Comparison of ENCODE assay signal across 9 mouse cellular contexts in genomic region chr15:85677855-85678254, GRCm38 (mm10). TPM values are rescaled to one million over a fixed set of nuclear protein-coding genes. Genes with fewer than 3 reads are reported as not detected.
DNase-seq lines count a peak whose midpoint lies in the region; ATAC-seq and TF ChIP-seq lines count a peak whose summit lies in the region.
"Had no signal": no experiment of that assay in that cellular context is flagged by ENCODE, and none has a peak within 500 bp of the region (broad histone marks: within the 10 kb centered on the region; RNA-seq: fewer than 3 reads in every experiment).

No protein-coding gene starts in this region.

- H3K9ac ChIP-seq in lung, postnatal 0 days (replicated peaks; ENCODE audit: low read depth): no peak overlapping the region
- no peak overlapping the region for H3K9ac ChIP-seq in intestine, postnatal 0 days (ENCODE audit: low read depth, low read length)
- peak overlapping the region; percentile 68 for H3K9ac ChIP-seq in neural tube, embryonic 14.5 days (replicated peaks; ENCODE audit: low read depth, low read length)

- no peaks in the 10 kb centered on the region for H3K9me3 ChIP-seq in lung, postnatal 0 days (ENCODE audit: low read length)
- no peaks in the 10 kb centered on the region for H3K9me3 ChIP-seq in intestine, postnatal 0 days (ENCODE audit: control insufficient read depth)
- H3K9me3 ChIP-seq in neural tube, embryonic 14.5 days (ENCODE audit: control insufficient read depth, low read length): no peaks in the 10 kb centered on the region

- TF ChIP-seq CTCF in lung, postnatal 0 days (IDR thresholded peaks at IDR 0.05): no peak
- TF ChIP-seq CTCF in intestine, postnatal 0 days (IDR thresholded peaks at IDR 0.05; ENCODE audit: low read depth): no peak

- no peak overlapping the region for H3K4me2 ChIP-seq in lung, postnatal 0 days (replicated peaks; ENCODE audit: low read depth, low read length)
- H3K4me2 ChIP-seq in intestine, postnatal 0 days (replicated peaks; ENCODE audit: low read depth): no peak overlapping the region
- H3K4me2 ChIP-seq in neural tube, embryonic 14.5 days (ENCODE audit: low read depth, low read length): peak overlapping the region; percentile 87

- no peak for TF ChIP-seq EP300 in lung, postnatal 0 days (IDR thresholded peaks at IDR 0.05)

- ATAC-seq in lung, postnatal 0 days: 0 out of 2 replicates have a peak, but pooled peaks have one; percentile 18
- ATAC-seq in intestine, postnatal 0 days: no peak
- ATAC-seq in neural tube, embryonic 14.5 days (ENCODE audit: low read depth): peak; percentile 64

- H3K4me3 ChIP-seq in lung, postnatal 0 days (ENCODE audit: low read depth, low read length): no peak overlapping the region
- H3K4me3 ChIP-seq in intestine, postnatal 0 days (ENCODE audit: low read depth, low read length): no peak overlapping the region
- peak overlapping the region; percentile 98 for H3K4me3 ChIP-seq in neural tube, embryonic 14.5 days (ENCODE audit: low read depth, low read length)

- H3K4me1 ChIP-seq in lung, postnatal 0 days (ENCODE audit: insufficient read depth, low read depth, low read length): peaks cover 21% of the 10 kb centered on the region; the same call in 1 of the 2 replicates
- H3K4me1 ChIP-seq in intestine, postnatal 0 days (replicated peaks; ENCODE audit: control insufficient read depth, insufficient read depth, low read length): 0 out of 2 replicates have a peak, but pooled peaks cover under 1% of the 10 kb centered on the region
- peaks cover 61% of the 10 kb centered on the region for H3K4me1 ChIP-seq in neural tube, embryonic 14.5 days (ENCODE audit: control insufficient read depth, insufficient read depth, low read length)

- peak; percentile 82 for DNase-seq in adrenal gland, postnatal 14 days
- DNase-seq in adrenal gland, adult 8-10 months: no peak
- no peak for DNase-seq in lung, postnatal 0 days (ENCODE audit: low spot score)
- no peak for DNase-seq in lung, postnatal 14 days
- DNase-seq in embryo, embryonic 10 days (ENCODE audit: low spot score): no peak
- no peak for DNase-seq in spleen, adult 18-20 months

- peak overlapping the region; percentile 26; the same call in 1 of the 2 replicates for H3K27ac ChIP-seq in lung, postnatal 0 days (ENCODE audit: low read length)
- 0 out of 2 replicates have a peak overlapping the region, but pooled peaks have one; percentile 7 for H3K27ac ChIP-seq in intestine, postnatal 0 days (ENCODE audit: low read depth, low read length)
- peak overlapping the region; percentile 90 for H3K27ac ChIP-seq in neural tube, embryonic 14.5 days (ENCODE audit: low read depth, low read length)

- WGBS in lung, postnatal 0 days: 69% methylated on average over 10 of the region's 10 CpGs
- WGBS in intestine, postnatal 0 days: 77% methylated on average over 10 of the region's 10 CpGs
- WGBS in neural tube, embryonic 14.5 days: 44% methylated on average over 10 of the region's 10 CpGs

- no peaks in the 10 kb centered on the region for H3K36me3 ChIP-seq in lung, postnatal 0 days (ENCODE audit: insufficient read depth, low read length)
- H3K36me3 ChIP-seq in intestine, postnatal 0 days (ENCODE audit: control insufficient read depth, insufficient read depth): no peaks in the 10 kb centered on the region; the same call in 1 of the 2 replicates
- H3K36me3 ChIP-seq in neural tube, embryonic 14.5 days (ENCODE audit: control insufficient read depth, insufficient read depth, low read length): 0 out of 2 replicates have a peak, but pooled peaks cover 5% of the 10 kb centered on the region

- H3K27me3 ChIP-seq in lung, postnatal 0 days (replicated peaks; ENCODE audit: insufficient read depth, low read length): no peaks in the 10 kb centered on the region
- H3K27me3 ChIP-seq in intestine, postnatal 0 days (replicated peaks; ENCODE audit: control insufficient read depth, insufficient read depth, low read length): peaks cover 11% of the 10 kb centered on the region; the same call in 1 of the 2 replicates
- no peaks in the 10 kb centered on the region for H3K27me3 ChIP-seq in neural tube, embryonic 14.5 days (ENCODE audit: control insufficient read depth, insufficient read depth, low read length)

RNA-seq across cellular contexts. Expression of gene Ppara, which starts 56.9 kb away (rescaled TPM):
- 63.3 and 84.9 TPM in 2 replicates for total RNA-seq in adrenal gland, postnatal 14 days (2021)
- total RNA-seq in adrenal gland, adult 8-10 months (2022): 10 to 100 TPM in 3 of 4 experiments, 1 to 10 TPM in 1; 6.9 to 25.9 (median 18.7) TPM
- polyA plus RNA-seq in lung, postnatal 0 days (2015; fragmentation: Nextera tagmentation; extraction: Ambion mirVana): 5.1 and 5.2 TPM in 2 replicates
- 14.3 and 21.0 TPM in 2 replicates for polyA plus RNA-seq in intestine, postnatal 0 days (2015; fragmentation: Nextera tagmentation; extraction: Ambion mirVana)
- 0.75 and 1.3 TPM in 2 replicates for polyA plus RNA-seq in neural tube, embryonic 14.5 days (2014; fragmentation: Nextera tagmentation; extraction: Ambion mirVana)
- total RNA-seq: neutrophil, adult 5-6 weeks had no signal

Comparison
In these comparisons a context has a peak if more than half of its experiments do, and no peak if none do; other contexts are left out.
1. H3K27ac ChIP-seq: peak in every context shown above with its lines; median percentile 90 in neural tube, embryonic 14.5 days; 26 in lung, postnatal 0 days; 7 in intestine, postnatal 0 days.